Mouse (Mus musculus): ENCODE measurements around the gene 4933434E20Rik. TPM values are rescaled to one million over a fixed set of nuclear protein-coding genes. Genes with fewer than 3 reads are reported as not detected.
A peak's percentile ranks its signal among the peaks of the same experiment; 100 is the strongest.

Gene 4933434E20Rik
- total and polyA plus RNA-seq, 3 experiments: 89.5 to 133 (median 102) TPM

GRCm38 (mm10) chr3:90114342-90114741, 62.9 kb downstream of the 4933434E20Rik start:
- no peak overlapping the region for H3K4me2 ChIP-seq (ENCODE audit: insufficient read depth, low read depth, poor library complexity, severe bottlenecking)
- H3K4me1 ChIP-seq (ENCODE audit: control insufficient read depth in 1 of 2, insufficient read depth in 2 of 2): peaks cover 5 to 28% of the 10 kb centered on the region in 2 experiments
- DNase-seq (ENCODE audit: extremely low read depth): no peak
- TF ChIP-seq UBTF (IDR thresholded peaks at IDR 0.05; ENCODE audit: low read depth, low read length) (no peak), RCOR1 (conservative IDR thresholded peaks at IDR 0.05; ENCODE audit: low read depth, low read length) (no peak), PAX5 (IDR thresholded peaks at IDR 0.05; ENCODE audit: low read length) (no peak), ZNF384 (IDR thresholded peaks at IDR 0.05; ENCODE audit: low read depth, low read length) (peak; percentile 92), CTCF (conservative IDR thresholded peaks at IDR 0.05 in 1 of 2, IDR thresholded peaks at IDR 0.05 in 1 of 2; ENCODE audit: low read depth in 2 of 2, low read length in 2 of 2) (peak; percentile 13 to 44; a peak in 2 of 4 replicates), RAD21 (IDR thresholded peaks at IDR 0.05; ENCODE audit: low read depth, low read length) (peak; percentile 15), MAX (IDR thresholded peaks at IDR 0.05; ENCODE audit: low read length) (no peak), SMC3 (IDR thresholded peaks at IDR 0.05; ENCODE audit: low read depth, low read length) (peak; percentile 10; the same call in 1 of the 2 replicates), CHD1 (IDR thresholded peaks at IDR 0.05; ENCODE audit: low read depth, low read length) (no peak), MEF2A (IDR thresholded peaks at IDR 0.05; ENCODE audit: borderline replicate concordance, low read depth, low read length) (no peak), IRF4 (IDR thresholded peaks at IDR 0.05; ENCODE audit: low read depth, low read length) (no peak), MAFK (IDR thresholded peaks at IDR 0.05; ENCODE audit: insufficient replicate concordance, low read length) (no peak), USF2 (conservative IDR thresholded peaks at IDR 0.05; ENCODE audit: low read depth, low read length) (no peak), HCFC1 (IDR thresholded peaks at IDR 0.05; ENCODE audit: low read depth, low read length) (no peak), GABPA (IDR thresholded peaks at IDR 0.05; ENCODE audit: insufficient replicate concordance, low read depth, low read length) (no peak), POLR2A (IDR thresholded peaks at IDR 0.05; ENCODE audit: low read depth, low read length) (no peak), ELF1 (IDR thresholded peaks at IDR 0.05; ENCODE audit: low read depth, low read length) (no peak), ETS1 (conservative IDR thresholded peaks at IDR 0.05; ENCODE audit: low read depth, low read length) (no peak), BHLHE40 (IDR thresholded peaks at IDR 0.05; ENCODE audit: low read depth, low read length) (no peak), SIN3A (IDR thresholded peaks at IDR 0.05; ENCODE audit: low read length) (no peak), EP300 (IDR thresholded peaks at IDR 0.05; ENCODE audit: low read length) (no peak), POLR2AphosphoS2 (IDR thresholded peaks at IDR 0.05; ENCODE audit: low read depth, low read length) (no peak)
- dilution Hi-C loops (cut with MboI; ENCODE audit: extremely low pct_ligation_motif_present, extremely low pct_unique_long_range_greater_than_20kb, low sequenced_read_pairs) (no loop called here), in situ Hi-C loops (cut with MboI; ENCODE audit: low pct_ligation_motif_present, low pct_unique_long_range_greater_than_20kb, low sequenced_read_pairs) (no loop called here)
- H3K4me3 ChIP-seq (replicated peaks in 1 of 3; ENCODE audit: low read depth in 2 of 3, low read length in 2 of 3, poor library complexity in 1 of 3): no peak overlapping the region
- no peaks in the 10 kb centered on the region for H3K79me2 ChIP-seq (replicated peaks; ENCODE audit: control insufficient read depth, extremely low read depth, insufficient read depth, poor library complexity, severe bottlenecking)
- no peak overlapping the region for H3K27ac ChIP-seq (ENCODE audit: insufficient read depth, low read depth)
- H3K9ac ChIP-seq (ENCODE audit: insufficient read depth, low read depth): no peak overlapping the region
- no peaks in the 10 kb centered on the region for H3K27me3 ChIP-seq (replicated peaks)
- H3K9me3 ChIP-seq (replicated peaks; ENCODE audit: low read length): no peaks in the 10 kb centered on the region
- H3K36me3 ChIP-seq (replicated peaks in 1 of 2; ENCODE audit: control insufficient read depth in 1 of 2, insufficient read depth in 1 of 2, low read length in 1 of 2): no peaks in the 10 kb centered on the region

DNA sequence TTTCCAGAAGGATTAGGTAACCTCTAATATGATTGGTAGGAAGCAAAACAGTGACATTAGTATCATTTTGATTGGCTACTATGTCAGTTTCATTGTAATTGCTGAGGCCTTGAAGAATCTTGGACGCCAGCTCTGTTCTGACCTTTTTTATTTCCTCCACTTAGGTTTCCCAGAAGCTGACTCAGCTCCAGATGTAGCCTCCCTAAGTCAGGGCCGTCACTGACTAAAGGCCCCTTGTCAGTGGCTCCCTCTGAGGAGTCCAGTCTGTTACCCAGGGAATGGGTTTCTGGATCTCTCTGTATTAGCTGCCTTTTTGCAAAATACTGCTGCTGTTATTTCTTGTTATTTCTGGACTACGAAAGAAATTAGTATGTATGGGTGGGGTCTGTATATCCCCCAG, 64.1 kb downstream of the 4933434E20Rik start:
- TF ChIP-seq MXI1 (IDR thresholded peaks at IDR 0.05; ENCODE audit: low read depth, low read length) (no peak), TCF12 (IDR thresholded peaks at IDR 0.05; ENCODE audit: low read depth, low read length) (no peak), MAZ (IDR thresholded peaks at IDR 0.05; ENCODE audit: low read depth, low read length) (no peak), PAX5 (IDR thresholded peaks at IDR 0.05; ENCODE audit: low read length) (no peak), TBP (conservative IDR thresholded peaks at IDR 0.05; ENCODE audit: low read depth, low read length) (no peak), USF1 (IDR thresholded peaks at IDR 0.05; ENCODE audit: low read depth, low read length) (no peak)
- peaks cover 5 to 28% of the 10 kb centered on the region in 2 experiments for H3K4me1 ChIP-seq (ENCODE audit: control insufficient read depth in 1 of 2, insufficient read depth in 2 of 2)
- DNase-seq (ENCODE audit: extremely low read depth): no peak
- no peak overlapping the region for H3K4me2 ChIP-seq (ENCODE audit: insufficient read depth, low read depth, poor library complexity, severe bottlenecking)
- in situ Hi-C loops (cut with MboI; ENCODE audit: low pct_ligation_motif_present, low pct_unique_long_range_greater_than_20kb, low sequenced_read_pairs) (no loop called here), dilution Hi-C loops (cut with MboI; ENCODE audit: extremely low pct_ligation_motif_present, extremely low pct_unique_long_range_greater_than_20kb, low sequenced_read_pairs) (no loop called here)
- H3K27ac ChIP-seq (ENCODE audit: insufficient read depth, low read depth): no peak overlapping the region
- H3K27me3 ChIP-seq (replicated peaks): no peaks in the 10 kb centered on the region
- no peak overlapping the region for H3K4me3 ChIP-seq (replicated peaks in 1 of 3; ENCODE audit: low read depth in 2 of 3, low read length in 2 of 3, poor library complexity in 1 of 3)
- no peaks in the 10 kb centered on the region for H3K36me3 ChIP-seq (replicated peaks in 1 of 2; ENCODE audit: control insufficient read depth in 1 of 2, insufficient read depth in 1 of 2, low read length in 1 of 2)
- no peak overlapping the region for H3K9ac ChIP-seq (ENCODE audit: insufficient read depth, low read depth)
- no peaks in the 10 kb centered on the region for H3K79me2 ChIP-seq (replicated peaks; ENCODE audit: control insufficient read depth, extremely low read depth, insufficient read depth, poor library complexity, severe bottlenecking)
- H3K9me3 ChIP-seq (replicated peaks; ENCODE audit: low read length): no peaks in the 10 kb centered on the region
